Mouse (Mus musculus) erythroid progenitor cell, adult 5-6 weeks (primary cell): Measurements from ENCODE around the gene Znrf2. TPM values are rescaled to one million over a fixed set of nuclear protein-coding genes. Genes with fewer than 3 reads are reported as not detected.

ENCODE experiments used
- ATAC-seq: replicated peaks from 2 replicates; pipeline ENCODE4 v1.8.0; 2016; ENCODE audit warnings: moderate number of reproducible peaks, mild to moderate bottlenecking, moderate TSS enrichment, inconsistent platforms; ENCODE audit not compliant: poor library complexity, low FRiP score, severe bottlenecking
- total RNA-seq, 2 experiments: library from RNA; stranded (forward) in 1 of 2; stranded (reverse) in 1 of 2; fragments of 150-400 nt in 1 of 2; fragments of 186-747, 209-891 nt in 1 of 2; gene quantifications; 2 replicates each; pipeline versions ENCODE4 v1.2.3 to v1.2.4; 2015 to 2017; ENCODE audit warnings: low replicate concordance in 2 of 2

The Znrf2 gene
- total RNA-seq, 2 experiments from 2014 or later = 5.9 to 15.9 TPM

GRCm38 (mm10) chr6:54940126-54940525, 123.4 kb downstream of the Znrf2 start:
- ATAC-seq = no peak

- ATAC-seq = no peak
Measured at GRCm38 (mm10) chr6:54941149-54941548, 124.4 kb downstream of the Znrf2 start.

Other genes starting within 250 kb of the Znrf2 start
- gene Plekha8, start 221.8 kb upstream of the Znrf2 start, total RNA-seq (2015; ENCODE audit: low replicate concordance) = 1.4 and 1.7 TPM in 2 replicates
- 0.90 and 1.1 TPM in 2 replicates for gene Plekha8, start 221.8 kb upstream of the Znrf2 start, total RNA-seq (2017; ENCODE audit: low replicate concordance)
- gene Fkbp14, start 219.6 kb upstream of the Znrf2 start, total RNA-seq (2015; ENCODE audit: low replicate concordance) = not detected in 2 replicates
- gene Fkbp14, start 219.6 kb upstream of the Znrf2 start, total RNA-seq (2017; ENCODE audit: low replicate concordance) = 0.64 and 3.4 TPM in 2 replicates
- gene Mturn, start 135.3 kb upstream of the Znrf2 start, total RNA-seq (2015; ENCODE audit: low replicate concordance) = 13.7 and 23.1 TPM in 2 replicates
- gene Mturn, start 135.3 kb upstream of the Znrf2 start, total RNA-seq (2017; ENCODE audit: low replicate concordance) = 20.4 and 29.0 TPM in 2 replicates
- gene Nod1, start 155.7 kb downstream of the Znrf2 start, total RNA-seq (2015; ENCODE audit: low replicate concordance) = 1.8 and 16.3 TPM in 2 replicates
- 0.98 and 2.3 TPM in 2 replicates for gene Nod1, start 155.7 kb downstream of the Znrf2 start, total RNA-seq (2017; ENCODE audit: low replicate concordance)
- gene Ggct, start 176.0 kb downstream of the Znrf2 start, total RNA-seq (2015; ENCODE audit: low replicate concordance) = 6.8 TPM in 1 of 2 replicates, not detected in the other
- 1.0 and 1.6 TPM in 2 replicates for gene Ggct, start 176.0 kb downstream of the Znrf2 start, total RNA-seq (2017; ENCODE audit: low replicate concordance)
- 28.5 and 46.1 TPM in 2 replicates for gene Gars, start 221.1 kb downstream of the Znrf2 start, total RNA-seq (2015; ENCODE audit: low replicate concordance)
- gene Gars, start 221.1 kb downstream of the Znrf2 start, total RNA-seq (2017; ENCODE audit: low replicate concordance) = 45.3 and 48.4 TPM in 2 replicates